Mouse (Mus musculus) lung, embryonic 14.5 days (tissue): ENCODE data around the gene Mrpl12. TPM values are rescaled to one million over a fixed set of nuclear protein-coding genes. Genes with fewer than 3 reads are reported as not detected.

Experiments
- ATAC-seq: fragments of 200-750 bp; cut with Nextera tagmentation; 2 replicates; pipeline ENCODE4 v1.8.0; 2017; ENCODE audit warnings: mild to moderate bottlenecking, moderate TSS enrichment, moderate library complexity; ENCODE audit not compliant: insufficient read depth
- DNase-seq: peaks from one replicate; pipeline ENCODE4 v3.0.0-alpha.2; 2015
- H3K27ac ChIP-seq: fragments of 300-500 bp; sonication (generic); 2 replicates; pipeline ENCODE4 v1.5.1; 2014; ENCODE audit warnings: low read depth, mild to moderate bottlenecking, moderate library complexity
- H3K27me3 ChIP-seq: fragments of 300-500 bp; sonication (generic); 2 replicates; pipeline ENCODE4 v1.6.1; 2014; ENCODE audit warnings: low read length, control low read depth; ENCODE audit not compliant: insufficient read depth
- H3K36me3 ChIP-seq: fragments of 300-500 bp; sonication (generic); 2 replicates; pipeline ENCODE4 v1.6.1; 2014; ENCODE audit warnings: control low read depth; ENCODE audit not compliant: insufficient read depth
- H3K4me1 ChIP-seq: fragments of 300-500 bp; sonication (generic); 2 replicates; pipeline ENCODE4 v1.6.1; 2014; ENCODE audit warnings: antibody characterized with exemption, control low read depth; ENCODE audit not compliant: insufficient read depth
- H3K4me2 ChIP-seq: fragments of 300-500 bp; sonication (generic); 2 replicates; pipeline ENCODE4 v1.6.1; 2014; ENCODE audit warnings: mild to moderate bottlenecking
- H3K4me3 ChIP-seq: fragments of 300-500 bp; sonication (generic); 2 replicates; pipeline ENCODE4 v1.5.1; 2014; ENCODE audit warnings: low read depth, low read length
- H3K9ac ChIP-seq: fragments of 300-500 bp; sonication (generic); 2 replicates; pipeline ENCODE4 v1.6.1; 2014
- H3K9me3 ChIP-seq: fragments of 300-500 bp; sonication (generic); 2 replicates; pipeline ENCODE4 v1.6.1; 2016; ENCODE audit warnings: low read depth, low read length, control low read depth
- CTCF ChIP-seq: IDR thresholded peaks from 2 replicates; pipeline ENCODE4 v1.5.1; 2016; ENCODE audit warnings: antibody characterized with exemption, low read depth
- WGBS: fragments of 180-500 bp; shearing (Covaris S2); extraction: QIAGEN DNeasy Blood & Tissue Kit; methylation state at CpG from one replicate; pipeline ENCODE4 v1.1.7; 2014; 5-methylcytosine and 5-hydroxymethylcytosine counted together
- polyA plus RNA-seq: library from polyadenylated mRNA; unstranded; fragments of >200 nt; fragmentation: Nextera tagmentation; extraction: Ambion mirVana; gene quantifications from 2 replicates; pipeline ENCODE4 v1.2.1, GENCODE M21; 2014

Mrpl12 gene
- polyA plus RNA-seq, 1 experiment from 2014 or later, result 162 TPM

- Histone ChIP-seq H3K9me3 (no peaks in the 10 kb centered on the region), H3K4me1 (no peaks in the 10 kb centered on the region), H3K27ac (no peak overlapping the region), H3K9ac (no peak overlapping the region), H3K4me2 (no peak overlapping the region), H3K36me3 (no peaks in the 10 kb centered on the region), H3K4me3 (no peak overlapping the region), H3K27me3 (no peaks in the 10 kb centered on the region)
- ATAC-seq (no peak), DNase-seq (no peak)
- WGBS, result 64% methylated on average over 7 of the region's 7 CpGs
- TF ChIP-seq CTCF, result no peak
Observed at GRCm38 (mm10) chr11:120447179-120447578, 37.2 kb upstream of the Mrpl12 start.

- 56% methylated on average over 3 of the region's 3 CpGs for WGBS
Observed at GRCm38 (mm10) chr11:120452246-120452645, 32.2 kb upstream of the Mrpl12 start.

GRCm38 (mm10) chr11:120453306-120453705 is 31.1 kb upstream of the Mrpl12 start, which contains the start of gene Pde6g:
Pde6g (minus strand) TSS chr11:120453500.
- no peak within 1 kb of the TSS for H3K4me3 ChIP-seq
- TF ChIP-seq CTCF, result no peak
- 79% methylated on average over 4 of the region's 4 CpGs for WGBS

More at GRCm38 (mm10) chr11:120452246-120452645, 32.2 kb upstream of the Mrpl12 start:
- Histone ChIP-seq H3K27me3 (no peaks in the 10 kb centered on the region), H3K4me1 (0 out of 2 replicates have a peak, but pooled peaks cover 3% of the 10 kb centered on the region), H3K36me3 (no peaks in the 10 kb centered on the region), H3K4me2 (no peak overlapping the region), H3K4me3 (no peak overlapping the region), H3K9me3 (no peaks in the 10 kb centered on the region), H3K9ac (no peak overlapping the region), H3K27ac (no peak overlapping the region)
- DNase-seq, result no peak
- no peak for TF ChIP-seq CTCF
- ATAC-seq, result no peak

DNA sequence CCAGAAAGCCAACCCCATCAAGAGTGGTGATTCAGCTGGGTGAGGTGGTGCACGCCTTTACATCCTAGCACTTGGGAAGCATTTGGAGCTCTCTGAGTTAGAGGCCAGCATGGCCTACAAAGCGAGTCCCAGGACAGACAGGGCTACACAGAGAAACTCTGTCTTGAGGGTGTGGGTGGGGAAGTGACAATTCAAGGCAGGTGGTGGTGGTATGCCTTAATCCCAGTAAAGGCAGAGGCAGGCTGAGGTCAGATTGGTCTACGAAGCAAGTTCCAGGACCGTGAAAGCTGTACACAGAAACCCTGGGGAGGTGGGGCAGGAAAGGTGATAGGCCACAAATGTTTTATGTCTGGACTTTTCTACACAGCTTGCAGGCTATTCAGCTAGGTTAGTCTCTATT is 29.4 kb upstream of the Mrpl12 start:
- ATAC-seq (no peak), DNase-seq (no peak)
- H3K9ac ChIP-seq, result no peak overlapping the region
- no peaks in the 10 kb centered on the region for H3K9me3 ChIP-seq
- WGBS, result 80% methylated on average over 4 of the region's 4 CpGs
- TF ChIP-seq CTCF, result no peak
- 0 out of 2 replicates have a peak, but pooled peaks cover 3% of the 10 kb centered on the region for H3K4me1 ChIP-seq
- H3K4me3 ChIP-seq, result no peak overlapping the region
- H3K27ac ChIP-seq, result no peak overlapping the region
- H3K27me3 ChIP-seq, result no peaks in the 10 kb centered on the region
- H3K4me2 ChIP-seq, result no peak overlapping the region
- peaks cover 8% of the 10 kb centered on the region for H3K36me3 ChIP-seq

More at GRCm38 (mm10) chr11:120453306-120453705, 31.1 kb upstream of the Mrpl12 start, which contains the start of gene Pde6g:
- H3K4me1 ChIP-seq, result 0 out of 2 replicates have a peak, but pooled peaks cover 3% of the 10 kb centered on the region
- DNase-seq, result no peak
- H3K9ac ChIP-seq, result no peak within 1 kb of the TSS
- no peak within 1 kb of the TSS for H3K27ac ChIP-seq
- H3K4me2 ChIP-seq, result no peak within 1 kb of the TSS
- no peak for ATAC-seq
- H3K36me3 ChIP-seq, result no peaks in the 10 kb centered on the region
- H3K27me3 ChIP-seq, result no peaks in the 10 kb centered on the region
- no peaks in the 10 kb centered on the region for H3K9me3 ChIP-seq

- no peak for DNase-seq
- ATAC-seq, result no peak
- no peak overlapping the region for H3K27ac ChIP-seq
- TF ChIP-seq CTCF, result no peak
- H3K4me3 ChIP-seq, result no peak overlapping the region
- H3K4me2 ChIP-seq, result no peak overlapping the region
- peaks cover 12% of the 10 kb centered on the region for H3K36me3 ChIP-seq
- no peak overlapping the region for H3K9ac ChIP-seq
- 0 out of 2 replicates have a peak, but pooled peaks cover 3% of the 10 kb centered on the region for H3K4me1 ChIP-seq
- 92% methylated on average over 7 of the region's 7 CpGs for WGBS
- no peaks in the 10 kb centered on the region for H3K9me3 ChIP-seq
- no peaks in the 10 kb centered on the region for H3K27me3 ChIP-seq
Observed at GRCm38 (mm10) chr11:120455413-120455812, 29.0 kb upstream of the Mrpl12 start.

GRCm38 (mm10) chr11:120457370-120457769 is 27.0 kb upstream of the Mrpl12 start:
- peak; percentile 11 for DNase-seq
- Histone ChIP-seq H3K4me3 (peak overlapping the region; percentile 90), H3K4me1 (0 out of 2 replicates have a peak, but pooled peaks cover 3% of the 10 kb centered on the region), H3K4me2 (peak overlapping the region; percentile 94), H3K9ac (peak overlapping the region; percentile 91), H3K27me3 (no peaks in the 10 kb centered on the region), H3K36me3 (peaks cover 31% of the 10 kb centered on the region), H3K9me3 (no peaks in the 10 kb centered on the region), H3K27ac (peak overlapping the region; percentile 80)
- WGBS, result 24% methylated on average over 14 of the region's 14 CpGs
- peak; percentile 2; the same call in 1 of the 2 replicates for ATAC-seq
- TF ChIP-seq CTCF, result no peak

DNA sequence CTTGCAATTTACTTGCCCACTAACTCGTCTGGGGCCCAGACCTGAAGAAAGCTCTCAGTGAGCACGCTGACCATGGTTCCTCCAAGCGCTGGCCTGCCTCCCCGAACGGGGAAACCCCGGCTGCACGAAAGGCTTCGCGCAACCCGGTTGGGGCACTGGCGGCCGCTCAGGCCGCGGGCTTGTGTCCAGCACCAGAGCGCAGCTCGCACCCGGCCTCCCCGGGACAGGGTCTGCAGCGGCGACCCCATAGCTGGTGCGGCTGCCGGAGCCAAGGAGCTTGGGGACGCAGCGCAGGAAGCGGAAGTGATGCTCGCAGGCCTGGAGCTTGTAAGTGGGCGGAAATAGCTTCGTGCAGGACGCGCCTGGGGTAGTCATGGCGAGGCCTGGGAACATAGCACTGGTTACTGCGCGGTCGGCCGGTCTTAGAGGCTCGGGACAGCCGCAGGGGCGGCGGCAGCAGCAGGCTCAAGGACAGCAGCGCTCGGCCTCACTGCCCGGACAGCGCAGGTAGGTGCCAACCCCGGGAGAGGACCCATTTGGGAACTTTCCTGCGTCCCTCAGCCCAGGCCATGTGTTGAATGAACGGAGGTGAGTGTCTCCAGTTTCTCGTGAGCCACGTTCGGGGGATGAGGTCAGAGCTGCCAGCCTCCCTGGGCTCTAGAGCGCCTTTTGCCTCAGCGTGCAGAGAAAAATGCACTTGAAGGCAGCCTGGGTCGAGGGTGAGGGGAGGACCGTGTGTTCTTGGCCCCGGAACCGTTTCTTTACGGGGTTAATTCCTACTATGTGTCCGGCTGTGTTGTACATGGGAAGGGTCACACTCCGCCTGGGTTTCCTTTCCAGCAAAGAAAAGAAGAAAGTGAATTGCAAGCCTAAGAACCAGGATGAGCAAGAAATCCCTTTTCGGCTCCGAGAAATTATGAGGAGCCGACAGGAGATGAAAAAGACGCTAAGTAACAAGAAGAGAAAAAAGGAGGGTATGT is 26.4 kb upstream of the Mrpl12 start, which contains the start of the genes Oxld1 and Ccdc137:
Oxld1 (minus strand) TSS at position 297 of the 980 bp plus-strand sequence.
Ccdc137 (plus strand) TSS at position 344 of the 980 bp plus-strand sequence.
- 2% methylated on average over 62 of the region's 62 CpGs for whole genome bisulfite sequencing
- H3K9ac ChIP-seq, result peak within 1 kb of the TSS; percentile 91
- peak; percentile 95 for ATAC-seq

More for the DNA sequence above, 26.4 kb upstream of the Mrpl12 start, which contains the start of the genes Oxld1 and Ccdc137:
- H3K36me3 ChIP-seq, result peaks cover 35% of the 10 kb centered on the region
- H3K9me3 ChIP-seq, result no peaks in the 10 kb centered on the region
- DNase-seq, result peak; percentile 92
- TF ChIP-seq CTCF, result no peak
- H3K4me2 ChIP-seq, result peak within 1 kb of the TSS; percentile 94
- no peaks in the 10 kb centered on the region for H3K27me3 ChIP-seq
- H3K4me1 ChIP-seq, result 0 out of 2 replicates have a peak, but pooled peaks cover 3% of the 10 kb centered on the region
- H3K27ac ChIP-seq, result peak within 1 kb of the TSS; percentile 80
- peak within 1 kb of the TSS; percentile 90 for H3K4me3 ChIP-seq
